Comparison of ENCODE assay signal across 9 mouse cellular contexts in genomic region chr19:40394555-40395320, GRCm38 (mm10).
A peak's percentile ranks its signal among the peaks of the same experiment; 100 is the strongest.
DNase-seq lines count a peak whose midpoint lies in the region; ATAC-seq and TF ChIP-seq lines count a peak whose summit lies in the region.
"Had no signal": no experiment of that assay in that cellular context is flagged by ENCODE, and none has a peak within 500 bp of the region (broad histone marks: within the 10 kb centered on the region; RNA-seq: fewer than 3 reads in every experiment).

No protein-coding gene starts in this region.

- no peaks in the 10 kb centered on the region for H3K27me3 ChIP-seq in embryonic facial prominence, embryonic 10.5 days (replicated peaks; ENCODE audit: low read depth, poor library complexity, severe bottlenecking)
- H3K27me3 ChIP-seq in hindbrain, embryonic 15.5 days: no peaks in the 10 kb centered on the region
- no peaks in the 10 kb centered on the region for H3K27me3 ChIP-seq in liver, postnatal 0 days (ENCODE audit: insufficient read depth, low read length)
- H3K27me3 ChIP-seq: CH12.LX had no signal

- H3K4me2 ChIP-seq in hindbrain, embryonic 15.5 days: no peak overlapping the region
- no peak overlapping the region for H3K4me2 ChIP-seq in liver, postnatal 0 days (ENCODE audit: low read depth, low read length)

- no peak for TF ChIP-seq CTCF in liver, postnatal 0 days (IDR thresholded peaks at IDR 0.05; ENCODE audit: low read depth)

- H3K36me3 ChIP-seq in embryonic facial prominence, embryonic 10.5 days (replicated peaks): 0 out of 2 replicates have a peak, but pooled peaks cover 3% of the 10 kb centered on the region
- peaks cover 14% of the 10 kb centered on the region; the same call in 1 of the 2 replicates for H3K36me3 ChIP-seq in hindbrain, embryonic 15.5 days
- H3K36me3 ChIP-seq in liver, postnatal 0 days (replicated peaks; ENCODE audit: insufficient read depth, low read length): no peaks in the 10 kb centered on the region; the same call in 1 of the 2 replicates

- ATAC-seq in hindbrain, embryonic 15.5 days (ENCODE audit: low FRiP score, low read depth): peak; percentile 33; the same call in 1 of the 2 replicates
- ATAC-seq in liver, postnatal 0 days: peak; percentile 62

- H3K4me3 ChIP-seq in embryonic facial prominence, embryonic 10.5 days: no peak overlapping the region
- no peak overlapping the region for H3K4me3 ChIP-seq in hindbrain, embryonic 15.5 days
- H3K4me3 ChIP-seq in liver, postnatal 0 days (ENCODE audit: low read depth, low read length): no peak overlapping the region

- peak; percentile 42 for DNase-seq in gastrocnemius, postnatal 25 days
- DNase-seq in gastrocnemius, adult 18-20 months (ENCODE audit: low spot score): no peak
- no peak for DNase-seq in embryonic facial prominence, embryonic 10.5 days (ENCODE audit: low spot score)
- no peak for DNase-seq in liver, postnatal 0 days
- no peak for DNase-seq in Muller cell, postnatal 12 days (ENCODE audit: inconsistent ontology term)
- DNase-seq in yolk sac, embryonic 10.5 days (ENCODE audit: low spot score): no peak
- no peak for DNase-seq in cerebellum, adult 18-20 months

- peaks cover 13% of the 10 kb centered on the region for H3K4me1 ChIP-seq in embryonic facial prominence, embryonic 10.5 days
- H3K4me1 ChIP-seq in hindbrain, embryonic 15.5 days (replicated peaks): peaks cover 16% of the 10 kb centered on the region
- H3K4me1 ChIP-seq in liver, postnatal 0 days (ENCODE audit: insufficient read depth): peaks cover 4% of the 10 kb centered on the region; the same call in 1 of the 2 replicates

- H3K9ac ChIP-seq in hindbrain, embryonic 15.5 days: no peak overlapping the region
- H3K9ac ChIP-seq in liver, postnatal 0 days (replicated peaks): no peak overlapping the region

- 78% methylated on average over 10 of the region's 10 CpGs for WGBS in embryonic facial prominence, embryonic 10.5 days
- WGBS in hindbrain, embryonic 15.5 days: 74% methylated on average over 10 of the region's 10 CpGs
- WGBS in liver, postnatal 0 days (ENCODE audit: insufficient replicate concordance): 45% methylated on average over 10 of the region's 10 CpGs

- peak overlapping the region; percentile 3; the same call in 1 of the 2 replicates for H3K27ac ChIP-seq in embryonic facial prominence, embryonic 10.5 days (replicated peaks)
- peak overlapping the region; percentile 56 for H3K27ac ChIP-seq in hindbrain, embryonic 15.5 days (replicated peaks)
- H3K27ac ChIP-seq in liver, postnatal 0 days (ENCODE audit: low read depth): peak overlapping the region; percentile 55; the same call in 1 of the 2 replicates

- no peak for TF ChIP-seq EP300 in liver, postnatal 0 days (IDR thresholded peaks at IDR 0.05; ENCODE audit: low read depth)

- H3K9me3 ChIP-seq in embryonic facial prominence, embryonic 10.5 days: no peaks in the 10 kb centered on the region
- no peaks in the 10 kb centered on the region for H3K9me3 ChIP-seq in hindbrain, embryonic 15.5 days
- H3K9me3 ChIP-seq in liver, postnatal 0 days (ENCODE audit: low read length): no peaks in the 10 kb centered on the region

Comparison
In these comparisons a context has a peak if more than half of its experiments do, and no peak if none do; other contexts are left out.
1. H3K27ac ChIP-seq: peak in every context shown above with its lines; median percentile 56 in hindbrain, embryonic 15.5 days; 55 in liver, postnatal 0 days; 3 in embryonic facial prominence, embryonic 10.5 days.